Mouse (Mus musculus) small intestine, adult 2 months (tissue): ENCODE results near the gene Bmp2. TPM values are rescaled to one million over a fixed set of nuclear protein-coding genes. Genes with fewer than 3 reads are reported as not detected.

Source experiments
- H3K27ac ChIP-seq: fragments of 200-500 bp; 2 replicates; pipeline ENCODE4 v1.5.1; 2012; ENCODE audit warnings: low read depth, low read length, control low read depth, inconsistent platforms; ENCODE audit not compliant: insufficient read depth
- H3K27me3 ChIP-seq: fragments of 200-500 bp; 2 replicates; pipeline ENCODE4 v1.6.1; 2012; ENCODE audit warnings: mild to moderate bottlenecking, moderate library complexity, low read length, inconsistent platforms; ENCODE audit not compliant: control insufficient read depth, insufficient read depth
- H3K36me3 ChIP-seq: fragments of 200-500 bp; 2 replicates; pipeline ENCODE4 v1.6.1; 2012; ENCODE audit warnings: mild to moderate bottlenecking, low read length, control low read depth, inconsistent platforms; ENCODE audit not compliant: control insufficient read depth, insufficient read depth
- H3K4me1 ChIP-seq: fragments of 200-500 bp; 2 replicates; pipeline ENCODE4 v1.6.1; 2012; ENCODE audit warnings: low read length, inconsistent platforms, mixed read lengths; ENCODE audit not compliant: control insufficient read depth, insufficient read depth, insufficient read length
- H3K4me3 ChIP-seq: fragments of 200-500 bp; 2 replicates; pipeline ENCODE4 v1.5.1; 2012; ENCODE audit warnings: low read depth, mild to moderate bottlenecking, control low read depth, inconsistent platforms, low read length, moderate library complexity
- CTCF ChIP-seq: fragments of 200-500 bp; IDR thresholded peaks from 2 replicates; pipeline ENCODE4 v1.5.1; 2012; ENCODE audit warnings: low read depth, mild to moderate bottlenecking, control low read depth, inconsistent platforms, low read length, moderate library complexity, mixed read lengths; ENCODE audit not compliant: insufficient replicate concordance, insufficient read length; ENCODE audit errors: extremely low read depth
- POLR2A ChIP-seq: fragments of 200-500 bp; IDR thresholded peaks from 2 replicates; pipeline ENCODE4 v1.6.1; 2012; ENCODE audit warnings: low read depth, mild to moderate bottlenecking, control low read depth, inconsistent platforms, low read length, moderate library complexity
- WGBS: fragments of 180-500 bp; shearing (Covaris S2); methylation state at CpG from one replicate; pipeline ENCODE4 v1.1.7; 2018; 5-methylcytosine and 5-hydroxymethylcytosine counted together
- polyA plus RNA-seq: library from polyadenylated mRNA; depleted of rRNA; stranded (reverse); fragments of >200 nt; gene quantifications from 2 replicates; pipeline ENCODE4 v1.2.3, GENCODE M21; 2012

Bmp2 gene
- polyA plus RNA-seq, 1 experiment = 27.9 TPM

DNA sequence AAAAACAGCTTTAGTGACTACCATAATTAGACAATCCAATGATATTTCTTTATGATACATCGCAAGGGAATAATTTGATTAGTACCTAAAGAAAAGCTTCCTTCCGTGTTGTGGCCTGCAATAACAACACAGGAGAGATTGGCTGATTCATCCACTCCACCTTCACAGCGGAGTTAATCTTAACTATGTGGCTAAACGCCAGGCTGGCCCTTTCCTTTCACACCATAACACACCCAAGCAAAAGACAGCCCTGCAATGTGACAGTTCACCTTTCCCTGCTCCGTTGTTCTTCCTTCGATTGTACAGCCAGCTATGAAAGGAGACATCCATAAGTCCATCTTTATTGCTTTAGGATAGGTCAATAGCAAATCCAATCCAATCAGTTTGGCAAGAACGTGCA is 15.1 kb upstream of the Bmp2 start:
- TF ChIP-seq CTCF = no peak
- TF ChIP-seq POLR2A = no peak
- 32% methylated on average over 7 of the region's 7 CpGs for WGBS
- H3K4me1 ChIP-seq = no peaks in the 10 kb centered on the region
- H3K4me3 ChIP-seq = no peak overlapping the region
- no peaks in the 10 kb centered on the region for H3K36me3 ChIP-seq
- H3K27ac ChIP-seq = no peak overlapping the region
- no peaks in the 10 kb centered on the region for H3K27me3 ChIP-seq

DNA sequence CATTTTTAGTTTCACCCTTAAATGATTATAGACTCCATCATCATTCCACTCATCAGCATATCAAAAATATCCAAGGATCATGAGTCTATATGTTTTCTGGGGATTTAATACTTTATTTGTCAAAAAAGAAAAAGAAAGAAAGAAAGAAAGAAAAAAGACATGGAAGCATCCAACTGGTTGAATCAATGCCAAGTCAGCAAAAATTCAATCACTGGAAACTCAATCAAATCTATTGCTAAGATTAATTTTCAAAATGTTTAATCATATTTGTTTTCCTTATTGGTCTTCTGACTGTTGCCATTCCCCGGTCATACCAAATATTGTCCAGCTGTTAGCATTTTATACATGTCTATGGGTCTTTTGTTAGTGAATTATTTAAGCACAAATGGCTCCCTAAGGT is 11.3 kb upstream of the Bmp2 start:
- no peaks in the 10 kb centered on the region for H3K4me1 ChIP-seq
- H3K27me3 ChIP-seq = no peaks in the 10 kb centered on the region
- no peak overlapping the region for H3K4me3 ChIP-seq
- 98% methylated on average over 1 of the region's 1 CpGs for WGBS
- no peak overlapping the region for H3K27ac ChIP-seq
- no peaks in the 10 kb centered on the region for H3K36me3 ChIP-seq
- TF ChIP-seq POLR2A = no peak
- TF ChIP-seq CTCF = no peak

DNA sequence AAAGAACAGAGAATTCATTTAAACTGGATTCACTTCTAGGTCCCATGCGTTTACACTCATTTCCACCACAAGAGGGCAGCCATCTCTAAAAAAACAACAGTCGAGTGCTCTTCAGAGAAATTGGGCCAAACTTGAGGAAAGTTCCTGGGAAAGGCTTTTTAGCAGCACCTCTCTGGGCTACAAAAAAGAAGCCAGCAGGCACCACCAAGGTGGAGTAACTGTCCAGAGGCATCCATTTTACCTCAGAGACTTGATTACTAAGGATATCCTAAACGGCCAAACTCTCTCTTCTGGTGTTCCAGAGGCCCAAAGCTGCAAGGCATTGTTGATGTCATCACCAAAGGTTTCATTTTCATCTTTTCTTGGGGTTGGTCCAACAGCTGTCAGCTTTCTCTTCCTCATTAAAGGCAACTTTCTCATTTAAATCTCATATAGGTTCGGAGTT is 1.7 kb upstream of the Bmp2 start:
- no peaks in the 10 kb centered on the region for H3K36me3 ChIP-seq
- H3K4me3 ChIP-seq = no peak overlapping the region

DNA sequence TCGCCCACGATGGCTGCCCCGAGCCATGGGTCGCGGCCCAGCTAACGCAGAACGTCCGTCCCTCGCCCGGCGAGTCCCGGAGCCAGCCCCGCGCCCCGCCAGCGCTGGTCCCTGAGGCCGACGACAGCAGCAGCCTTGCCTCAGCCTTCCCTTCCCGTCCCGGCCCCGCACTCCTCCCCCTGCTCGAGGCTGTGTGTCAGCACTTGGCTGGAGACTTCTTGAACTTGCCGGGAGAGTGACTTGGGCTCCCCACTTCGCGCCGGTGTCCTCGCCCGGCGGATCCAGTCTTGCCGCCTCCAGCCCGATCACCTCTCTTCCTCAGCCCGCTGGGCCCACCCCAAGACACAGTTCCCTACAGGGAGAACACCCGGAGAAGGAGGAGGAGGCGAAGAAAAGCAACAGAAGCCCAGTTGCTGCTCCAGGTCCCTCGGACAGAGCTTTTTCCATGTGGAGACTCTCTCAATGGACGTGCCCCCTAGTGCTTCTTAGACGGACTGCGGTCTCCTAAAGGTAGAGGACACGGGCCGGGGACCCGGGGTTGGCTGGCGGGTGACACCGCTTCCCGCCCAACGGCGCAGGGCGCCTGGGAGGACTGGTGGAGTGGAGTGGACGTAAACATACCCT is 995 bp downstream of the Bmp2 start:
- H3K4me1 ChIP-seq = peaks cover 2% of the 10 kb centered on the region
- 4% methylated on average over 48 of the region's 48 CpGs for WGBS

More for the DNA sequence above, 1.7 kb upstream of the Bmp2 start:
- Histone ChIP-seq H3K27ac (no peak overlapping the region; the same call in 1 of the 2 replicates), H3K4me1 (peaks cover 2% of the 10 kb centered on the region), H3K27me3 (no peaks in the 10 kb centered on the region)
- TF ChIP-seq POLR2A = no peak
- peak; percentile 32; the same call in 1 of the 2 replicates for TF ChIP-seq CTCF
- WGBS = 7% methylated on average over 4 of the region's 4 CpGs

DNA sequence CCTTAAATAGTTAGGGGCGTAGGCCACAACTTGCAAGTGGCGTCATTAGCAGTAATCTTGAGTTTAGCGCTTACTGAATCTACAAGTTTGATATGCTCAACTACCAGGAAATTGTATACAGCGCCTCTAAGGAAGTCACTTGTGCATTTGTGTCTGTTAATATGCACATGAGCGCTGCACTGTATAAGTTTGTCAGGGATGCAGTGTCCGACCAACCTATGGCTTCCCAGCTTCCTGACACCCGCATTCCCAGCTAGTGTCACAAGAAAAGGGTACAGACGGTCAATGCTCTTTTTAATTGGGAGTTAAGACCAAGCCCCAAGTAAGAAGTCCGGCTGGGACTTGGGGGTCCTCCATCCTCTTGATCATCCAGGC is 1.9 kb downstream of the Bmp2 start:
- 21% methylated on average over 9 of the region's 9 CpGs for WGBS
- peak overlapping the region; percentile 61 for H3K4me3 ChIP-seq
- no peak overlapping the region for H3K27ac ChIP-seq
- TF ChIP-seq CTCF (no peak), POLR2A (no peak)
- H3K4me1 ChIP-seq = peaks cover 2% of the 10 kb centered on the region
- no peaks in the 10 kb centered on the region; the same call in 1 of the 2 replicates for H3K36me3 ChIP-seq
- H3K27me3 ChIP-seq = no peaks in the 10 kb centered on the region

More for the DNA sequence above, 995 bp downstream of the Bmp2 start:
- peak overlapping the region; percentile 58 for H3K27ac ChIP-seq
- no peak for TF ChIP-seq POLR2A
- TF ChIP-seq CTCF = no peak
- peak overlapping the region; percentile 99 for H3K4me3 ChIP-seq
- H3K36me3 ChIP-seq = no peaks in the 10 kb centered on the region; the same call in 1 of the 2 replicates
- no peaks in the 10 kb centered on the region for H3K27me3 ChIP-seq

DNA sequence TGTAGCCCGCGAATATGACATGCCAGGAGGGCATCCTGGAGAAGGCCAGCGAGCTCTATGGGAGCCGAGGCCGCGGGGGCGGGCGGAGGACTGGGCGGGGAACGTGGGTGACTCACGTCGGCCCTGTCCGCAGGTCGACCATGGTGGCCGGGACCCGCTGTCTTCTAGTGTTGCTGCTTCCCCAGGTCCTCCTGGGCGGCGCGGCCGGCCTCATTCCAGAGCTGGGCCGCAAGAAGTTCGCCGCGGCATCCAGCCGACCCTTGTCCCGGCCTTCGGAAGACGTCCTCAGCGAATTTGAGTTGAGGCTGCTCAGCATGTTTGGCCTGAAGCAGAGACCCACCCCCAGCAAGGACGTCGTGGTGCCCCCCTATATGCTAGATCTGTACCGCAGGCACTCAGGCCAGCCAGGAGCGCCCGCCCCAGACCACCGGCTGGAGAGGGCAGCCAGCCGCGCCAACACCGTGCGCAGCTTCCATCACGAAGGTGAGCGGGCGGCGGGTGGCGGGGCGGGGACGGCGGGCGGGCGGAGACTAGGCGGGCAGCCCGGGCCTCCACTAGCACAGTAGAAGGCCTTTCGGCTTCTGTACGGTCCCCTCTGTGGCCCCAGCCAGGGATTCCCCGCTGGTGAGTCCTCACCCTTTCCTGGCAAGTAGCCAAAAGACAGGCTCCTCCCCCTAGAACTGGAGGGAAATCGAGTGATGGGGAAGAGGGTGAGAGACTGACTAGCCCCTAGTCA is 2.5 kb downstream of the Bmp2 start:
- peaks cover 2% of the 10 kb centered on the region; the same call in 1 of the 2 replicates for H3K36me3 ChIP-seq
- peaks cover 2% of the 10 kb centered on the region for H3K4me1 ChIP-seq
- H3K4me3 ChIP-seq = peak overlapping the region; percentile 61
- H3K27ac ChIP-seq = no peak overlapping the region
- no peaks in the 10 kb centered on the region for H3K27me3 ChIP-seq
- WGBS = 1% methylated on average over 55 of the region's 55 CpGs
- TF ChIP-seq POLR2A = no peak
- TF ChIP-seq CTCF = no peak

DNA sequence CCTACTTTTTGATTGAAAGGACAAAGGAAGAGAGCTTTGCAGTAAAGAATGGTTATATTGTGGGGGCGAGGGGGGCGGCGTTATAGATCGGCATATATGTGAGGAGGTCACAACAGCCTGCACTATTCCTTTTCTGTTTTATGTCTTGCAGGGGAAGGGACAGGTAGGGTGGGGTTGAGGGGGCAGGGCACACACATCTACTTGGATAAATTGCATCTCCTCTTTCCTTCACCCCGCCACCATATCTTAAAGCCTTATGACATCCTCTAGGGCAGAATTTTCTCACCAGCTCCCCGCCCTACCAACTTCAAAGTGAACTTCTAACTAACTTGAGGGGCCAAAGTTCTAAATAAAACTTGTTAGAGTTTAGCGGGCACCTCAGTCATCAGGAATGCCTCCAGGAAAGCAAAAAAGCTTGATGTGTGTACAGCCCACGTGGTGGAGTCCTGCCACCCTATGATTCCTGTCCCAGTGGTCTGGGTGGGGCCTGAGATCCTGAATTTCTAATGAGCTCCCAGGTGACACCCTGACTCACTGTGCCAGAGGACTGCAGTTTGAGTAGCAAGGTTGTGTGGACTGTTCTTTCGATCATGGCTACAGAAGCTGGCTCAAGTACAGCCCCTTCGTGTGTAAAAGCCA is 12.4 kb downstream of the Bmp2 start:
- H3K36me3 ChIP-seq = peaks cover 17% of the 10 kb centered on the region
- no peaks in the 10 kb centered on the region for H3K27me3 ChIP-seq
- no peak overlapping the region for H3K4me3 ChIP-seq
- TF ChIP-seq CTCF (no peak), POLR2A (no peak)
- no peak overlapping the region for H3K27ac ChIP-seq
- no peaks in the 10 kb centered on the region for H3K4me1 ChIP-seq
- WGBS = 41% methylated on average over 10 of the region's 10 CpGs
